Mouse (Mus musculus) frontal cortex, postnatal 25 days (tissue): ENCODE measurements around the gene Minos1.

ENCODE experiments used
- DNase-seq, 2 experiments: peaks; one replicate each; pipeline ENCODE4 v3.0.0; 2022; ENCODE audit warnings: low spot score in 2 of 2

Minos1 gene

DNA sequence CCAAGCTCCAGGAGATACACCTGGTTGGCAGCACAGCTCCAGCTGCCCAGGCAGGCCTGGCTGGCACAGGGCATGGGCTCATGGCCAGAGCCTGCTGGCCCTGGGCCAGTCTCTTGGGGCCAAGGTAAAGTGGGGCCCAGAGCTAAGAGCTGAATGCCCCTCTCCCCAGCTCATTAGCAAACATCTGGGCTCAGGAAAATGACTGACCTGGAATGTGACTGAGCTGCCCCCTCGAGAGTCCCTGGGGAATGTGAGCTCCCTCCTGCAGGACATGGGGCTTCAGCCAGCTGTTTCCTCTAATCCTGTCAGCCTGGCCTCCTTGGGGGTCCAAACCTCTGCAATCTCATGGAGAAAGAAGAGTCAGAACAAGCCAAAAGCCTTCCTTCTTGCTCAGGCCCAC is 35.5 kb downstream of the Minos1 start:
- no peak for DNase-seq

GRCm38 (mm10) chr4:139093196-139093530 is 37.8 kb downstream of the Minos1 start:
- DNase-seq = no peak

DNA sequence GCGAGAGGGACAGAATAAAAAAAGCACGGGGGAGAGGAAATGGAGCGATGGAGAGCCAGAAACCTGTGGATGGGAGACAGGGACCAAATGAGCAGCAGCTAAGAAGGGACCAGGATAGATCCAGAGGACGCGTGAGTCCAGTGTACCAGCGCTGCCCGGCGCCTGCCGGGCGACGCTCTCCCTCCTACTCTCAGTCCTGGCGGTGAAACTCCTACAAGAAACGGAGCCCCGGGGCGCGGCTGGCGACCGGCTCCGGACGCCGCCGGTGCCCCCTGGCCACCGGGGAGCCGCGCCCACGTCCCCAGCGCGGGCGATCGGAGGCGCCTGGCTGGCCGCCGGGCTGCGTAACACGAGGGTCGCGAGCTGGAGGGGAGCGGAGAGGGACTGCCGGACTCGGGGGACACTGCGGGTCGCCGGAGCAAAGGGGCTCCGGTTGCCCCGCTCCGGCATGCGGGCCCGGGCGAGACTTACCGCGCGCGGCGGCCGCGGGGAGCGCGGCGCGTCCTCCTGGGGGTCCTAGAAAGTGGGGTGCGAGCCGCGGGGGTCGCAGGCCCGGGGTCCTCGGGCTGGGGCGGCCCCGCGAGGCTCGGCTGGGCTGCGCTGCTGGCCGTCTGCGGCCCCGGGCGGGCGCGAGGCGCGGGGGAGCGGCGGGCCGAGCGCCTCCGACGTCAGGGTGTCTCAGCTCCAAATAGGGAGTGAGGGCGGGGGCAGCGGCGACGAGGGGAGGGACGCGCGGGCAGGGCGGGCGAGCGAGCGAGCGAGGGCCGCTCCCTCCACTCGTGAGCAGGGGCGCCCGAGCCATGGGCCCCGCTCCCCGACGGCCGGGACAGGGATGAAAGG is 38.3 kb downstream of the Minos1 start, which contains the start of gene Nbl1:
Nbl1 (minus strand) TSS at position 638 of the 840 bp plus-strand sequence.
- DNase-seq = no peak

GRCm38 (mm10) chr4:139091478-139092355 is 39.2 kb downstream of the Minos1 start:
- no peak for DNase-seq

GRCm38 (mm10) chr4:139091066-139091465 is 39.8 kb downstream of the Minos1 start:
- no peak for DNase-seq

- no peak for DNase-seq
Measured at GRCm38 (mm10) chr4:139090303-139090940, 40.5 kb downstream of the Minos1 start.

DNA sequence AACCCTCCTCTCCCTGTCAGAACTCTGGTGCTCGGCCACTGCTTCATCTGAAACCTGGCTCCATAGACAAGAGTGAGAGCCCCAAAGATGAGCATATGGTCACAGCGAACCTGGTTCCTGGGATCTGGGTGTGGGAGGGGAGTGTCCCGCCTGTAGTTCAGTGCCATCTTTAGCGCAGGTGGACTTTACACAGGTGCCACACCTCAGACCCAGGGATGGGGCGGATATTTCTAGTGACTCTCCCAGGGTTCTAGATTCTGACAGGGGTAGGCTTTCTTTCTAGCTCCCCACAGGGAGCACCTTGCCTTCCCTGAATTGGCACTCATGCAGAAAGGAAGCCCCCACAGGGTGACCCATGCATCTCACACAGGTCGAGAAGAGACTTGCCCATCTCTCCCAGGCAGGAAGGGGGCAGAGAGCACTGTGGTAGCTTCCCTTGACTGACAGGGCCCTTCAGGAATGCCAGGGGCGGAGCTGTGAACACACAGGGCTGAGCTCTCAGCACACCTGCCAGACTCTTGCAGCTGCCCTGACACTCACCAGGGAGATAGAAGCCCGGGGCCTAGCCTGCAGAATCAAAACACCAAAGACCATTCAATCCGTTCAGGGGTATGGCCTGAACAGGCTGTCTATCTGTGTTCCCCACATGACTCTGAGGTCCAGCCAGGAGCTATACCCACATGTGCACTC is 41.8 kb downstream of the Minos1 start:
- DNase-seq = no peak

- no peak for DNase-seq
Measured at GRCm38 (mm10) chr4:139086984-139087383, 43.9 kb downstream of the Minos1 start.

- peak; percentile 75 to 84 for DNase-seq
Measured at GRCm38 (mm10) chr4:139086037-139086436, 44.9 kb downstream of the Minos1 start.

DNA sequence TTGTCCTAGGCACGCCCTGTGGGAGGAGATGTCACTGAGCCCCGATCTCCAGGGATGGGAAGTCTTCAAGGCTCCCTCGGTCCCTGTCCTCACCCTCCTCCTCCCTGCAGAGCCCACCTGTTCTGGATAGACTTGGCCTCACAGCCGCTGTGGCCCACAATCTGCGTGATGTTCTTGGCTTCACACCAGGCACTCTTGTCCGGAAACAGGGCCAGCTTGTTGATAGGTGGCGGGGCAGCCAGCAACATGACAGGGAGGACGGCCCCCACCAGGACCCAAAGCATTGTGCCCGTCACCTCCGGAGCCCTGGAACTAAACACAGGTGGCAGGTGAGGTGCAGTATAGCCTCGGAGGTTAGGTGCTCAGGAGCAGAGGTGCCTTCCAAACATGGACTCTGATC is 45.6 kb downstream of the Minos1 start:
- DNase-seq = no peak

DNA sequence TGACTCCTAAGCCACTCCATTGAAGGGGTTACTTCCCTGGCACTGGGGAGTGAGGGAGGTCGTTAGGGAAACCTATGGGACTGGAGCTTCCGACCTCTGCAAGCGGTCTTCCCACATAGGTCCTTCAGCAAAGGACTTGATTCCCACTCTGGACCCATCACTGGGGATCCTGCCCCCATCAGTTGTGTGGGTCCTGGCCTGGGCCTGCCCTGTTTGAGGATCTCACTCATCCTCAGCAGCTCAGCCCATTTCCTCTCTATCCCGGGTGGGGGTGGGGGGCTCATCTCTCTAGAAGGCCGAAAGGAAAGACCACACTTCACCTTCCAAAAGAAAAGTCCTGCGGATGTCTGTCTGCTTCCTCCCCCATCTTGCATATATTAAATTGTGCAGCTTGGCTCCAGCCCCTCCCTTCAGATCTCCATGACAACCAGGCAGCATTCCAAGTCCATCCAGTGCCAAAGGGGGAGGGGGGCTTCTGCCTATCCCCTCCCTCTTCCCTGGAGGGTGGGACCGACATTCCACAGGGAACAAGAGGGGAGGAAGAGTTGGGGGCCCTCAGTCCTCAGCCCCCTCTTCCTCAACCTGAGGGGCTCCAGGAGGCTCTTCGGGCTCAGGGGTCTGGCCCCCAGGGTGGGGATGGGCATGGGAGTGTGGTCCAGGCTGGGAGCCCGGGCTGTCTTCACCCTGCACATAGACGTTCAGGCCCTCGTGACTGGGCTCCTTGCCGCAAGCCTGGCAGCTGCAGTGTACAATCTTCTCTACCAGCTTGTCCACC is 47.9 kb downstream of the Minos1 start:
- DNase-seq = no peak

DNA sequence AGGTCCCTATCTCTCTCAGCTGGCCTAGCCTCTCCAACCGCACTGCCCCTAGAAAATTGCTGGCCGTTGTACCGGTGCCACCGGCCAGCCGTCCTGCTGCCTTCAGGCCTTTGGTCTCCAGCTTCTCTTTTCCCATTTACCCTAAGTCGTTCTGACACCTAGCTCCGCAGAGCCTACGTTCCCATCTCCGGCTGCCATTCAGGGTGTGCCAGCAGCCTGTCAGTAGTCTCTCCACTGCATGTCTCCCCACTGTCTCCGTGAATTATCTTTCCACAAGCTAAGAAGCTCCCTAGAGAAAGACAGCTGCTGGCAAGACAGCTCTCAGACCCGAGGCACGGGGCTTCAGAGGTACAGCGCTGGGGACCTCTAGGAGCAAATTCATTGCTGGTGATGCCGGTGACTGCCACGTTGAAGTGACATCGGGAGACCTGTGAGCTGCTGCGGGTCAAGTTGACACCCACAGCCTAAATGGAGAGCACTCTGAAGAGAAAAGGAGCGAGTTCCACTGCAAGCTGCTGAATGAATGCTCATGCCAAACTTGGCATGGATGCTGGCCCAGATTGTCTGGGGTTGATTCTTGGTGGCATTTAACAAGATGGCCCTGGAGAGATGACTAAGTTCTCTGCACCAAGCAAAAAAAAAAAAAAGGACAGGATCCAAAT is 49.5 kb downstream of the Minos1 start:
- DNase-seq = no peak

- DNase-seq = no peak
Measured at GRCm38 (mm10) chr4:139080259-139080658, 50.7 kb downstream of the Minos1 start.

GRCm38 (mm10) chr4:139079439-139079838 is 51.5 kb downstream of the Minos1 start:
- no peak for DNase-seq

DNA sequence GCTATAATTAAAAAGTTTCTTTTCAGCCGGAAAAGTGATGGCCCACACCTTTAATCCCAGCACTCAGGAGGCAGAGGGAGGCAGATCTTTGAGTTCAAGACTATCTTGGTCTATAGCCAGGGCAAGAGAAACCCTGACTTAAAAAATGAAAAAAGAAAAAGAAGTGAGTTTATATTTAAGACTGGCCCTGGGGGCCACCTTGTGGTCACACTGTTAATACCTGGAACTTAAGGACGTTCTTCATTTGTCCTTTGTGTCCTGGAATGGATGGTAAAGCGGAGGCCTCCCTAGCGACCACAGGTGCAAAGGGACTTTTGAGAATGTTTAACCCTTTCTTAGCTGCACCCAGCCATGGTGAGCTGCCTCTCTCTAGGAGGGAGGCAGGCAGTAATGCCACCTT is 52.2 kb downstream of the Minos1 start:
- DNase-seq = no peak

- DNase-seq = no peak
Measured at GRCm38 (mm10) chr4:139078313-139078712, 52.6 kb downstream of the Minos1 start.

GRCm38 (mm10) chr4:139075915-139076314 is 55.0 kb downstream of the Minos1 start:
- DNase-seq = no peak

GRCm38 (mm10) chr4:139075041-139075711 is 55.7 kb downstream of the Minos1 start, which contains the start of gene Htr6:
Htr6 (minus strand) TSS chr4:139075570.
- no peak for DNase-seq

GRCm38 (mm10) chr4:139074060-139074459 is 56.9 kb downstream of the Minos1 start:
- DNase-seq = no peak

GRCm38 (mm10) chr4:139068287-139068686 is 62.6 kb downstream of the Minos1 start:
- DNase-seq = no peak
